Mouse (Mus musculus) cerebellum, adult 2 months (tissue): Measurements from ENCODE around the gene Mta1. TPM values are rescaled to one million over a fixed set of nuclear protein-coding genes. Genes with fewer than 3 reads are reported as not detected.

Experiments
- DNase-seq, 2 experiments: peaks; one replicate each; pipeline ENCODE4 v3.0.0; 2021
- H3K27ac ChIP-seq: fragments of 200-500 bp; 2 replicates; pipeline ENCODE4 v1.5.1; 2012; ENCODE audit warnings: low read length, control low read depth, inconsistent platforms; ENCODE audit not compliant: insufficient read depth
- H3K27me3 ChIP-seq: fragments of 200-500 bp; 2 replicates; pipeline ENCODE4 v1.6.1; 2012; ENCODE audit warnings: inconsistent platforms, mild to moderate bottlenecking, low read length, moderate library complexity; ENCODE audit not compliant: control insufficient read depth, insufficient read depth
- H3K4me1 ChIP-seq: fragments of 200-500 bp; 2 replicates; pipeline ENCODE4 v1.6.1; 2011; ENCODE audit warnings: low read length; ENCODE audit not compliant: control insufficient read depth, insufficient read depth
- H3K4me3 ChIP-seq: fragments of 200-500 bp; replicated peaks from 2 replicates; pipeline ENCODE3; 2011; ENCODE audit warnings: mild to moderate bottlenecking, low read depth, low read length, control low read depth; ENCODE audit not compliant: insufficient read depth
- CTCF ChIP-seq: fragments of 200-500 bp; IDR thresholded peaks from 2 replicates; pipeline ENCODE4 v1.5.1; 2011; ENCODE audit warnings: low read depth, mild to moderate bottlenecking, control low read depth, low read length, moderate library complexity, borderline replicate concordance; ENCODE audit not compliant: insufficient read depth
- POLR2A ChIP-seq: fragments of 200-500 bp; IDR thresholded peaks from 2 replicates; pipeline ENCODE4 v1.6.1; 2011; ENCODE audit warnings: low read length, control low read depth, borderline replicate concordance; ENCODE audit not compliant: insufficient read depth
- WGBS: fragments of 180-500 bp; shearing (Covaris S2); methylation state at CpG from one replicate; pipeline ENCODE4 v1.1.7; 2018; 5-methylcytosine and 5-hydroxymethylcytosine counted together
- polyA plus RNA-seq: library from polyadenylated mRNA; depleted of rRNA; stranded (reverse); fragments of >200 nt; gene quantifications from 2 replicates; pipeline ENCODE4 v1.2.3, GENCODE M21; 2012

Gene Mta1
- polyA plus RNA-seq, 1 experiment: 60.4 TPM

DNA sequence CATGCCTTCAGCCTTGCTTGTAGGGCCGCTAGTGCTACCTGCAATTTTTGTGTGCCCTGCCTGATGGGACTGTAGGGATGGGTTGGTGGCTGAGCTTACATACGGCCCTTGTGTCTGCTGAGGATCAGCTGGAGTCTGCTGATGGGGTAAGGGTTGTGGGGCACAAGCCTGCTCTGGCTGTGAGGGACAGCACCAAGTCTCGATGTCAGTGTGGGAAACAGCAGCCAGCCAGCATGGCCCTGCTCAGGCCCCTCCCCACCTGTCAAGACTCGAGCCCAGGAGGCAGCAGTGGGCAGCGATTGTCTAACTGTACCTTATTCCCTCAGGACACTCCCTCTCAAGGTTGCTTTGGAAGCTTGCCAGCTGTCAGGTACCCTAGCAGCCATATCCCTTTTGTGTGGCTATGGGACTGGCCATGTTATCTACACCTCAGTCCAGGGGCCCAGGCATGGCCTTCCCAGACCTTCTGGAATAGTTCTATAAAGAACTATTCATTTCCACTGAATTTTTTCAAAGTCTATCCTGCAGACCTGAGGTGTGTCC, 35.9 kb downstream of the Mta1 start:
- Histone ChIP-seq H3K27me3 (no peaks in the 10 kb centered on the region), H3K4me1 (no peaks in the 10 kb centered on the region), H3K4me3 (no peak overlapping the region), H3K27ac (no peak overlapping the region)
- WGBS: 78% methylated on average over 5 of the region's 5 CpGs
- TF ChIP-seq CTCF (no peak), POLR2A (no peak)
- DNase-seq: no peak

DNA sequence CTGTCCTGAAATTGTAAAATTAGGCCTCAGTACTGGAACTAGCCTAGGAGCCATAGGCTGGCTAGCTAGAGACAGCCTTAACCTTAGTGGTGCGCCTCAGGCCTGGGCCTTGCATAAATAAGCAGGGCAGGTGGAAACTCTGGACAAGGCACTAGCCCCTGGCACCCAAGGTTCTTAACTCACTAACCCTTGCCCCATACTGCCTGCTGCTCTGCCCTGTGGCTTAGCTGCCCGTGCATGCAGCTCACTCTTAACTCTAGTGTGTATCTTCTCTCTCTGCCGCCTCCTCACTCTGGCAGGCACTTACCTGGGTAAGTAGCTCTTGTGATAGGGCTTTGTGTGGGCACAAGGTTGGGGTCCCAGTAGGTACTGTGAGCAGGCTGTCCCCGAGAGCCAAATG, 36.4 kb downstream of the Mta1 start:
- H3K4me1 ChIP-seq: no peaks in the 10 kb centered on the region
- WGBS: 95% methylated on average over 4 of the region's 4 CpGs
- no peak overlapping the region for H3K27ac ChIP-seq
- TF ChIP-seq POLR2A (no peak), CTCF (no peak)
- H3K4me3 ChIP-seq: no peak overlapping the region
- no peaks in the 10 kb centered on the region for H3K27me3 ChIP-seq
- DNase-seq: no peak

DNA sequence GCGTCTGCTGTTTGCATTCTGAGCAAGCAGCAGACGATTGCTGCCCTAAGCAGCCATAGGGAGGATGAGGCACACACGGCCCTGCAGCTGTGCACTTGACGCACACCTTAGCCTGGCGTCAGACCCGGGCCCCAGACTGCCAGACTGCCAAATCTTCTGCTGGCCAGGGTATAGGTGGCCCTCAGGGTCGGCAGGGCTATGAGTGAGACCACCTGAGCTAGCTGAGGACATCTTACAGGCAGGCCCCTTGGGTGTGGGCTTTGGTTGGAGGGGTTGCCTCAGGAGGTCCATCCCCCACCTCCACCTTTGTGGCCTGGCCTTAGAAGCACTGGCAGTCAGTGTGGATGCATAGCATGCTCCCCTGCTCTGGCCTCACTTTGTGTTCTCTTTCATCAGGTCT, 37.3 kb downstream of the Mta1 start:
- TF ChIP-seq CTCF: no peak
- no peak for TF ChIP-seq POLR2A
- no peaks in the 10 kb centered on the region for H3K4me1 ChIP-seq
- no peak overlapping the region for H3K27ac ChIP-seq
- no peaks in the 10 kb centered on the region for H3K27me3 ChIP-seq
- DNase-seq: no peak
- WGBS: 90% methylated on average over 7 of the region's 7 CpGs
- no peak overlapping the region for H3K4me3 ChIP-seq

GRCm38 (mm10) chr12:113136492-113137020, 38.5 kb downstream of the Mta1 start:
- Histone ChIP-seq H3K27ac (no peak overlapping the region), H3K27me3 (no peaks in the 10 kb centered on the region), H3K4me3 (no peak overlapping the region), H3K4me1 (no peaks in the 10 kb centered on the region)
- TF ChIP-seq POLR2A (no peak), CTCF (no peak)
- 77% methylated on average over 17 of the region's 17 CpGs for WGBS
- DNase-seq: no peak

DNA sequence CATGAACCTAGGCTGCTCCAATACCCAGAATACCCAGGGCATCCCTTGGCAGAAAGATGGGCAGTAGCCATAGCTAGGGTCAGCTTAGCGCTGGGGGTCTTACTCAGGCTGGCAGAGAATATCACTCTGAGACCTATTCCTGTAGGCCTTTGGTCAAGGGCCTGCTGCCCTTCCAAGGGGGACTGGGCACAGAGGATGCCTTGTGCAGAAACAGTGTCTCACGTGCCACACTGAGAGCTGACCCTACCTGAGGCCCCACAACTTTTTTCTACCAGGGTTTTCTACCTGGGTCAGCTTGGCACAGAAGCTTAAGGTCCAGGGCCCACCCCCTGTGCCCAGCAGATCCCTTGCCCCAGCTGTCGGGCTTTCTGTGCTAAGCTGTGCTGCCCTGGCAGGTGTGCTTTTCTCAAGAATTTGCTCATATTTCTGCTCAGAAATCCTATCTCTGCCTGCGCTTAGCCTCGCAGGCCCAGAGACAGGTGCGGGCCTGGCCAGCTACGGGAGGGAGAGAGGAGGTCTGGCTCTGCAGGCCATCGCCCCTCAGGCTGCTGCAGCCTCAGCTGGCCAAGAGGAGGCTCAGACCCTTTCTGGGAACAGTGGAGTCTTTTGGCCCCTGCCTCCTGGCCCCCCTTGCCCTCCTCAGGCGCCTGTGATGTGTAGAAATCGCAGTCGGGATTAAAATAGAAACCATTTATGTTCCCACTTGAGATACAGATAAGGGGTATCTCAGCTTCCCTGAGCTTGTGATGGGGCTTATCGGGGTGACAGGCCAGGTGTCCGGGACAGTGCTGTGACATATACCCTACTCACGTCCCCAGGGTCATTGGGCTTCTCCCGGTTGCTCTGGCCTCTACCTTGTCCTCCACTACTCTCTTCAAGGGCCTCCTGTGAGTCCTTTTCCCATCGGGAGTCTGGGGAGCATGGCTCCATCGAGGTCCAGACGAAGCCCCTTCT, 39.5 kb downstream of the Mta1 start:
- Histone ChIP-seq H3K4me1 (no peaks in the 10 kb centered on the region), H3K27me3 (no peaks in the 10 kb centered on the region), H3K27ac (no peak overlapping the region), H3K4me3 (no peak overlapping the region)
- no peak for DNase-seq
- no peak for TF ChIP-seq POLR2A
- TF ChIP-seq CTCF: no peak
- WGBS: 81% methylated on average over 18 of the region's 18 CpGs

GRCm38 (mm10) chr12:113138291-113138690, 40.2 kb downstream of the Mta1 start:
- TF ChIP-seq CTCF (no peak), POLR2A (no peak)

GRCm38 (mm10) chr12:113138901-113139864, 41.1 kb downstream of the Mta1 start:
- TF ChIP-seq CTCF: no peak
- TF ChIP-seq POLR2A: no peak
- 45% methylated on average over 11 of the region's 11 CpGs for WGBS
- no peak for DNase-seq
- no peaks in the 10 kb centered on the region for H3K27me3 ChIP-seq
- H3K27ac ChIP-seq: no peak overlapping the region
- H3K4me3 ChIP-seq: no peak overlapping the region
- no peaks in the 10 kb centered on the region for H3K4me1 ChIP-seq

More at GRCm38 (mm10) chr12:113138291-113138690, 40.2 kb downstream of the Mta1 start:
- Histone ChIP-seq H3K4me1 (no peaks in the 10 kb centered on the region), H3K27ac (no peak overlapping the region), H3K4me3 (no peak overlapping the region), H3K27me3 (no peaks in the 10 kb centered on the region)
- WGBS: 83% methylated on average over 6 of the region's 6 CpGs
- no peak for DNase-seq

- H3K4me3 ChIP-seq: peak within 1 kb of the TSS; percentile 49
- no peaks in the 10 kb centered on the region for H3K27me3 ChIP-seq
- H3K4me1 ChIP-seq: no peaks in the 10 kb centered on the region
- peak; percentile 54 to 65 for DNase-seq
- no peak for TF ChIP-seq CTCF
- TF ChIP-seq POLR2A: no peak
- 2% methylated on average over 68 of the region's 68 CpGs for WGBS
- H3K27ac ChIP-seq: no peak within 1 kb of the TSS
Measured at GRCm38 (mm10) chr12:113139908-113140615, 42.0 kb downstream of the Mta1 start, which contains the start of gene Crip2. TSS of gene Crip2 (plus strand) at chr12:113140236.
